Mouse (Mus musculus) ovary, postnatal 10 days (tissue): ENCODE data around the gene Ybey.

Experiments used
- DNase-seq: peaks from one replicate; pipeline ENCODE4 v3.0.0; 2022; ENCODE audit warnings: low spot score

Ybey gene

GRCm38 (mm10) chr10:76442178-76443088 is 26.5 kb downstream of the Ybey start, which contains the start of gene Pcnt:
TSS of gene Pcnt (minus strand) at chr10:76442786.
- DNase-seq = peak; percentile 87

- DNase-seq = no peak
Measured at GRCm38 (mm10) chr10:76440281-76440680, 28.6 kb downstream of the Ybey start, which contains the start of gene AC141477.1. TSS of gene AC141477.1 (minus strand) at chr10:76440444.

DNA sequence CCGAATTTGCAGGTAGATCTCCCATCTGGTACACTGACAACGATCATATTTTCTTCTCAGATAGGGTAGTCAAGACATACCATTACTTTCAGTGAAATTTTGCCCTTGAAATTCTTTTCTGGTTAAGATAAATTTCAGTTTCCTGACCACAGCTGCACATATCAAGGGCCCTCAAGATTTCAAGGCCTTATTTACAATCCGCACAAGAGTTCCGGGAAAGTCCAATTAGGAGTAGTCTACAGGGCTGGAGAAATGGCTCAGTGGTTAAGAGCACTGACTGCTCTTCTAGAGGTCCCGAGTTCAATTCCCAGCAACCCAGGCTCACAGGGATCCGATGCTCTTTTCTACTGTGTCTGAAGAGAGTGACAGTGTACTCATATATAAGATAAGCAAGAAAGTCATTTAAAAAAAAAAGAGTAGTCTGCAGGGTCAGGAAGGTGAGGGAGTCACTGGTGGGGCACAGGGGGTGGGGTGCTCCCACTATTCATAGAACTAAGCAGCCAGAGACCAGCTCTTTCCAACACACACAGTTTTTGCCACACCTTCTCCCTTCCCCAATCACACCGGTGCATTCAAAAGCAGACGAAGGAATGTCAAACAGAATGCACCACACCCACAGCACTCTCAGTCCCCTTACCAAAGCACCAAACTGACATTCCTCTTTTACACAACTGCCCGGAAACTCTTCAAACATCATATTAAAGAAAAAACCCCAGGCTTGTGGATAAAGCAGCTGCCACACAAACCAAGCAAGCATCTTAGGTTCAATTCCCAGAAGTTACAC is 29.6 kb downstream of the Ybey start:
- DNase-seq = no peak

- DNase-seq = no peak
Measured at GRCm38 (mm10) chr10:76433925-76434324, 35.0 kb downstream of the Ybey start.

DNA sequence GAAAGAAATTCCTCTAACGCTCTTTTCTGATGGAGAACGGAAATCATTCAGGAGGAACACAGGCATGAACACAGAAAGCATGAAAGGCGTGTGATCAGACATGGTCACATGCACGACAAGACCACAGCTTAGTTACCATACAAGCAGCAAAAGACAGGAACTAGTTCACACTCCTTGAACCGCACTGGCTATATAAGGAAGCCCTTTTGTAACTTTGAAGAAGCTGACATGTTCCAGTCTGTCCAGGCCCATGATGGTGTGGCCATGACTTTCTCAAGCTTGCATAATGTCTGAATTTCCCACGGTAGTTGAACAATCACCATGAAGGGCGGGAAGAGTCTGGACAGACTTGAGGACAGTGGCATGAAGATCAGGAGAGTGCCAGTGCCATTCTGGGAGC is 43.2 kb downstream of the Ybey start:
- DNase-seq = no peak

- DNase-seq = no peak
Measured at GRCm38 (mm10) chr10:76416811-76417210, 52.1 kb downstream of the Ybey start.
